Mouse (Mus musculus): Measurements from ENCODE around the gene Slc2a4. TPM values are rescaled to one million over a fixed set of nuclear protein-coding genes. Genes with fewer than 3 reads are reported as not detected.
"Not testable (repeated sequence)": the region's sequence is repeated elsewhere in the genome, so short reads cannot be mapped to it uniquely, and the experiment has no call there.

Gene Slc2a4
- polyA plus RNA-seq, 1 experiment from 2014 or later, result 33.5 TPM

GRCm38 (mm10) chr11:69937385-69937784 lies 10.6 kb downstream of the Slc2a4 start:
- no peak for ATAC-seq (ENCODE audit: insufficient number of reproducible peaks, insufficient read depth, low FRiP score, low TSS enrichment, low read depth)
- Histone ChIP-seq H3K9ac (peak overlapping the region; percentile 52), H3K36me3 (peaks cover 5% of the 10 kb centered on the region), H3K9me3 (no peaks in the 10 kb centered on the region), H3K27ac (no peak overlapping the region; the same call in 1 of the 2 replicates), H3K4me1 (peaks cover 37% of the 10 kb centered on the region), H3K4me2 (peak overlapping the region; percentile 100), H3K27me3 (peaks cover 20% of the 10 kb centered on the region), H3K4me3 (0 out of 2 replicates have a peak overlapping the region, but pooled peaks have one; percentile 58)
- 18% methylated on average over 4 of the region's 4 CpGs for WGBS

DNA sequence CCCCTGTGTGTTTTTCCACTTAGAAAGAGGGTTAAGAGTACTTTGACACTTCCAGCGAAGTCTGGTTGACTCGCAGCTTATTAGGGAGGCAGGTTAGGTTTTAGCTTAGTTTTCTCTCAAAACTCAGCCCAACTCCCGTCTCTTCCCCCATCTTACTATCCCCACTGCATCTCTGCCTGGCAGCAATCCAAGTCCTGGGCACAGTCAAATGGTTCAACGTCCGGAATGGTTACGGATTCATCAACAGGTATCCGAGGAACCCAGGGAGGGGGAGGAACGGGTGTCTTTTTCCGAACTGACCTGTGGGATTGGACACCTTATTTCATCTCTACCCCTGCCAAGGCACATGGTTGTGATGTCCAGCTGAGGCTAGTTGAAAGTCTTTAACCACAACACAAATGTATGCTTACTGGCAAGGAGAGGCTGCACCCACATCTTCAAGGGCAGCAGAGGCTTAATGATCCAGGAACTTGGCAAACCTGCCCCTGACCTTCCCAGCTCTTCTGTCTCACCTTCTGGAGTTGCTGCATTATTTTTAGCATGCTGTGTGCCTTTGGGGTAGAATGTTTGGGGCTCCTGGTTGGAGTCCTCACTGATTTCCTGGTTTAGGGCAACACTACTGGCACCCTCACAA lies 11.2 kb downstream of the Slc2a4 start:
- Histone ChIP-seq H3K27me3 (peaks cover 20% of the 10 kb centered on the region), H3K4me1 (peaks cover 37% of the 10 kb centered on the region), H3K27ac (no peak overlapping the region), H3K4me3 (peak overlapping the region; percentile 58), H3K4me2 (peak overlapping the region; percentile 100), H3K9ac (peak overlapping the region; percentile 52), H3K36me3 (no peaks in the 10 kb centered on the region), H3K9me3 (no peaks in the 10 kb centered on the region)
- 40% methylated on average over 9 of the region's 9 CpGs for WGBS
- ATAC-seq (ENCODE audit: insufficient number of reproducible peaks, insufficient read depth, low FRiP score, low TSS enrichment, low read depth), result no peak

DNA sequence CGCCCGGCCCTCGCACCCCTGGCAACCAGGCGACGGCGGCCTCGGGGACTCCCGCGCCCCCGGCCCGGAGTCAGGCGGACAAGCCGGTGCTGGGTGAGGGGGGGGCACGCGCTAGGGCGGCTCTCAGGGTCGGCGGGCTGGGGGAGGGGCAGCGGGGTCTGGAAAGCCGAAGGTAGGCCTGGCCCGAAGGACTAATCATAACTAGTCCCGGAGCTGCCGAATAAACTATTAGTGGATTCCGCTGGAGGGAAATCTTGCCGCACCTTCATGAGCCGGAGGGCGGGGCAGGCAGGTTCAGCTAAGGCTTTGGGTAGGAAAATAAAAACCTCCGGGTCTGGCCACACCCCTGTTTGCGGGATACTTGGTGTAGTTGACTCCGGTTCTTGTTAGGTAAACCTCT lies 11.8 kb downstream of the Slc2a4 start:
- H3K9ac ChIP-seq, result peak overlapping the region; percentile 80

GRCm38 (mm10) chr11:69935137-69935879 lies 12.7 kb downstream of the Slc2a4 start, which contains the start of gene Ybx2:
Gene Ybx2, plus strand, starts transcription at chr11:69935796.
- Histone ChIP-seq H3K27me3 (peaks cover 20% of the 10 kb centered on the region), H3K9ac (peak within 1 kb of the TSS; percentile 80), H3K4me2 (peak within 1 kb of the TSS; percentile 100), H3K4me3 (peak within 1 kb of the TSS; percentile 58), H3K4me1 (peaks cover 37% of the 10 kb centered on the region), H3K27ac (no peak within 1 kb of the TSS; the same call in 1 of the 2 replicates), H3K9me3 (no peaks in the 10 kb centered on the region), H3K36me3 (no peaks in the 10 kb centered on the region)
- 2% methylated on average over 55 of the region's 62 CpGs for WGBS
- peak; percentile 83 for ATAC-seq (ENCODE audit: insufficient number of reproducible peaks, insufficient read depth, low FRiP score, low TSS enrichment, low read depth)

More for the DNA sequence above, 11.8 kb downstream of the Slc2a4 start:
- H3K4me2 ChIP-seq, result peak overlapping the region; percentile 100
- peak overlapping the region; percentile 58 for H3K4me3 ChIP-seq
- H3K27me3 ChIP-seq, result peaks cover 20% of the 10 kb centered on the region
- H3K36me3 ChIP-seq, result no peaks in the 10 kb centered on the region
- no peak for ATAC-seq (ENCODE audit: insufficient number of reproducible peaks, insufficient read depth, low FRiP score, low TSS enrichment, low read depth)
- no peaks in the 10 kb centered on the region for H3K9me3 ChIP-seq
- 3% methylated on average over 30 of the region's 30 CpGs for WGBS
- H3K27ac ChIP-seq, result no peak overlapping the region
- peaks cover 37% of the 10 kb centered on the region for H3K4me1 ChIP-seq

DNA sequence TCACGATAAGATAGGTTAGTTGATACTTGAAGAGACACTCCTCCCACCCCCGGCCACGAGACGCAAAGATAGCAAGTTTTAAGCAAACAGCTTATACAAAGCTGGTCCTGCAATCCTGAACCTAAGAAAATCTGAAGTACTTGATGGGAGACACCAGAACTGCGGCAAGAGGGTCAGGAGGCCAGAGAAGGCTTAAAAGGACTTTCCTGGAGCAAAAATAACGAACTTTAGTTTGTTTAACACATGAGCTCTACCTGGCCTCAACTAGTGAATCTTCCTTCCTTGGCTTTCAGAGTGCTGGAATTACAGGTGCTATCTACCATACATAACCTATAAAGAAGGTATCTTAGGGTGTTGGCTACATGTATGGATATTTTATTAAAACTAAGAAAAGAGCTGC lies 13.3 kb downstream of the Slc2a4 start:
- Histone ChIP-seq H3K36me3 (no peaks in the 10 kb centered on the region), H3K27me3 (peaks cover 20% of the 10 kb centered on the region), H3K9ac (no peak overlapping the region), H3K4me1 (peaks cover 37% of the 10 kb centered on the region), H3K9me3 (no peaks in the 10 kb centered on the region), H3K27ac (no peak overlapping the region), H3K4me2 (peak overlapping the region; percentile 56), H3K4me3 (peak overlapping the region; percentile 58; the same call in 1 of the 2 replicates)
- 16% methylated on average over 6 of the region's 6 CpGs for WGBS
- ATAC-seq (ENCODE audit: insufficient number of reproducible peaks, insufficient read depth, low FRiP score, low TSS enrichment, low read depth), result no peak

- no peaks in the 10 kb centered on the region for H3K9me3 ChIP-seq
- H3K9ac ChIP-seq, result peak overlapping the region; percentile 61; the same call in 1 of the 2 replicates
- WGBS, result under 1% methylated on average over 18 of the region's 18 CpGs
- H3K4me1 ChIP-seq, result peaks cover 37% of the 10 kb centered on the region
- peaks cover 20% of the 10 kb centered on the region for H3K27me3 ChIP-seq
- H3K36me3 ChIP-seq, result no peaks in the 10 kb centered on the region
- 0 out of 2 replicates have a peak, but pooled peaks have one; percentile 57 for ATAC-seq (ENCODE audit: insufficient number of reproducible peaks, insufficient read depth, low FRiP score, low TSS enrichment, low read depth)
- peak overlapping the region; percentile 56 for H3K4me2 ChIP-seq
- peak overlapping the region; percentile 27 for H3K4me3 ChIP-seq
- H3K27ac ChIP-seq, result no peak overlapping the region
These were observed 13.8 kb downstream of the Slc2a4 start for GRCm38 (mm10) chr11:69934169-69934568.

GRCm38 (mm10) chr11:69933066-69933465 lies 14.9 kb downstream of the Slc2a4 start:
- no peak overlapping the region for H3K27ac ChIP-seq
- H3K4me2 ChIP-seq, result no peak overlapping the region
- 70% methylated on average over 4 of the region's 4 CpGs for WGBS
- no peak overlapping the region for H3K9ac ChIP-seq
- H3K9me3 ChIP-seq, result no peaks in the 10 kb centered on the region
- no peaks in the 10 kb centered on the region for H3K36me3 ChIP-seq
- H3K27me3 ChIP-seq, result peaks cover 16% of the 10 kb centered on the region
- H3K4me3 ChIP-seq, result no peak overlapping the region
- ATAC-seq (ENCODE audit: insufficient number of reproducible peaks, insufficient read depth, low FRiP score, low TSS enrichment, low read depth), result no peak
- peaks cover 30% of the 10 kb centered on the region for H3K4me1 ChIP-seq

DNA sequence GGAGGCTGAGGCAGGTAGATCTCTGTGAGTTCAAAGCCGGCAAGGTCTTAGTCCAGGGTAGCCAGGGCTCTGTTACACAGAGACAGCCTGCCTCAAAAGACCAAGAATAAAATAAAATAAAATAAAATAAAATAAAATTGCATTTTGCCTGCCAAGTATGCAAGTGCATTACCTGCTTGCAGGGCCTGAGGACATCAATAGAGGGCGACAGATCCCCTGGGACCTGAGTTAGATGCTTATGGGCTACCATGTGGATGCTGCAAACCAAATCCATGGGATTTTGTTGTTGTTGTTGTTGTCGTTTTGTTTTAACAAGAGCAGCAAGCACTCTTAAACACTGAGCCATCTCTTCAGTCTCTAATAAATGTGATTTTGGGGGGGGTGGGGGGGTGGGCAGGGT lies 15.7 kb downstream of the Slc2a4 start:
- peaks cover 22% of the 10 kb centered on the region for H3K4me1 ChIP-seq
- 36% methylated on average over 3 of the region's 3 CpGs for WGBS
- no peak overlapping the region for H3K4me2 ChIP-seq
- H3K4me3 ChIP-seq, result no peak overlapping the region
- H3K36me3 ChIP-seq, result no peaks in the 10 kb centered on the region
- no peak for ATAC-seq (ENCODE audit: insufficient number of reproducible peaks, insufficient read depth, low FRiP score, low TSS enrichment, low read depth)
- H3K27me3 ChIP-seq, result peaks cover 12% of the 10 kb centered on the region; the same call in 1 of the 2 replicates
- H3K9me3 ChIP-seq, result no peaks in the 10 kb centered on the region
- no peak overlapping the region for H3K9ac ChIP-seq
- H3K27ac ChIP-seq, result no peak overlapping the region

DNA sequence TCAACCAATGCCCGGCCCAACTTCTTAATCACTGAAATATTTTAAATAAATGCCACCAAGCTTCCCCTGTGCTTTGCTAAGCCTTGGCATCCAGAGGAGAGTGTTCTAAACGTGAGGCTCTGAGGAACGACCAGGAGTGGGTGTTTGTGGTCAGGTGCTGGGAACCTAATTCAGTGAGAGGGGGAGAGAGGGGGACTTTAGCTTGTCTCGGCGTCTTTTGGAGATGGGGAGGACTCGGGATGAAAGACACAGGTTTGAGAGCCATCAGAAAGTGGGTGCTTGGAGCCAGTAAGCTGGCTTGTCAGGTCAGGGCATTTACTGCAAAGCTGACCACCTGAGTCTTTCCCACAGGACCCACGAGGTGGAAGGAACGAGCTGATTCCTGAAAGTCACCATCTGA lies 16.2 kb downstream of the Slc2a4 start:
- Histone ChIP-seq H3K9me3 (no peaks in the 10 kb centered on the region), H3K36me3 (no peaks in the 10 kb centered on the region), H3K9ac (no peak overlapping the region), H3K27me3 (peaks cover 7% of the 10 kb centered on the region; the same call in 1 of the 2 replicates), H3K4me2 (no peak overlapping the region), H3K4me1 (peaks cover 17% of the 10 kb centered on the region), H3K4me3 (no peak overlapping the region), H3K27ac (no peak overlapping the region)
- WGBS, result 70% methylated on average over 8 of the region's 8 CpGs
- ATAC-seq (ENCODE audit: insufficient number of reproducible peaks, insufficient read depth, low FRiP score, low TSS enrichment, low read depth), result no peak

DNA sequence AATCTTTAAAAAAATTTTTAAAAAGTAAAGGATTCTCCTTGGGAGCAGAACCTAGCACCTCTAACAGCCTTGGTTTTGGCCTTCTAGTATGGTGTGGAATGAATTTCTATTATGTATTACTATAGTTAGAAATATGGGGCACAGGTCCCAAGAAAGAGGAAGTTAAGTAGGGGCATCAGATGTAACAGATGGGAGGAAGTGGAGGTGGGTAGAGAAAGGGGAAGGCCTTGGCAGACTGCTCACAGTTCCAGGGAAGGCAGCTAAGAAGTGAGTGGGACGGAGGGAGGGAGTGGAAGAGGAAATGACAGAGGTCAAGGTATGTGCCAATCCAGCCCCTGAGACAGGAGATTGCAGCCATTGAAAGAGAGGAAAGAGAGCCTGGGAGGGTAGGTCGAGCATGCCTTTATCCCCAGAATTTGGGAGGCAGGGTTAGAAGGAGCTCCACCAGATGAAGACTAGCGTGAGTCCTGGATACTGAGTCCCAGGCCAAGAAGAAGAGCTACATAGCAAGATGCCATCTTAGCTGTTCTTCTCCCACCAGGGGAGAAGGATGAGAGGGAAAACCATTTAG lies 16.9 kb downstream of the Slc2a4 start:
- no peak overlapping the region for H3K9ac ChIP-seq

GRCm38 (mm10) chr11:69930176-69930575 lies 17.8 kb downstream of the Slc2a4 start:
- not testable (repeated sequence) for H3K36me3 ChIP-seq; H3K4me3 ChIP-seq; ATAC-seq (ENCODE audit: insufficient number of reproducible peaks, insufficient read depth, low FRiP score, low TSS enrichment, low read depth); H3K9ac ChIP-seq; H3K4me2 ChIP-seq; H3K27me3 ChIP-seq; H3K27ac ChIP-seq; H3K9me3 ChIP-seq; H3K4me1 ChIP-seq
- 86% methylated on average over 8 of the region's 8 CpGs for WGBS

More for the DNA sequence above, 16.9 kb downstream of the Slc2a4 start:
- no peak for ATAC-seq (ENCODE audit: insufficient number of reproducible peaks, insufficient read depth, low FRiP score, low TSS enrichment, low read depth)
- H3K36me3 ChIP-seq, result no peaks in the 10 kb centered on the region
- H3K9me3 ChIP-seq, result no peaks in the 10 kb centered on the region
- H3K4me1 ChIP-seq, result peaks cover 10% of the 10 kb centered on the region
- H3K4me3 ChIP-seq, result no peak overlapping the region
- 67% methylated on average over 3 of the region's 3 CpGs for WGBS
- no peak overlapping the region for H3K4me2 ChIP-seq
- no peak overlapping the region for H3K27ac ChIP-seq
- H3K27me3 ChIP-seq, result no peaks in the 10 kb centered on the region
